Mouse (Mus musculus) left cerebral cortex, adult 9 months (tissue): ENCODE measurements around the gene Inhbb.

ENCODE experiments used
- DNase-seq, 2 experiments: peaks; one replicate each; pipeline ENCODE4 v3.0.0; 2022; ENCODE audit warnings: low spot score in 2 of 2

Gene Inhbb

DNA sequence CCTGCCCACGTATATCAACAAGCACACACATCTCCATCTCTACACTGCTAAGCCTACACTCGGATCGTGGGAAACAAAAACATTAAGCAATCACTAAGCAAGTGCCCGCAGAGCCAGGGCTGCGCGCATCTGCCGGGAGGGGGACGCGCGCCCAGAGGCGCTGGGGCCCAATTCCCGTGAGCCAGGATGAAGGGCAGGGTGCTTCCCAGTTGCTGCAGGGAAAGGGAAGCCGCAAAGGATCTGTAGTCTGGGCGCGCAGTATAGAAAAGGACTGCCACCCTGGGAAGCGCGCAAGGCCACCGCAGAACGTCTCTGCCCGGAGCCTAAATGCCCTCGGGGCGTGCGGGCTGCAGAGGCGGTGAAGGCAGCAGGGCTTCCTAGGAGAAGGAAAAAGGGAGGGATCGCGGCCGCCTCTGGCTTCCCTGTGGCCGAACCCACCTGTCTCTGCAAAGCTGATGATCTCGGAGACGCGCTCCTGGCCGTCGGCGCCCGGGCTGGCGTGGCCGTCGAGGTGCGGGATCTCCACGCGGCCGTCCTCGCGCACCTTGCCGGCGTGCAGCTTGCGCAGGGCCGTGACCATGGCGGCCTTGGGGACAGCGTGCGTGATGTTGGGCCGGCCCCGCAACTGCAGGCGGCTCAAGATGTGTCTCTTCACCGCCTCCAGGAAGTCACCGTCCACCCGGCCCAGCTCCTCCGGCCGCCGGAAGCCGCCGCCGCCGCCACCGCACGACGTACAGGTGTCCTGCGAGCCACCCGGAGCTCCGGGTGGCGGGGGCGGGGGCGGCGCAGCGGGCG lies 1.7 kb downstream of the Inhbb start:
- DNase-seq, result peak in 1 of 2 experiments; percentile 23

DNA sequence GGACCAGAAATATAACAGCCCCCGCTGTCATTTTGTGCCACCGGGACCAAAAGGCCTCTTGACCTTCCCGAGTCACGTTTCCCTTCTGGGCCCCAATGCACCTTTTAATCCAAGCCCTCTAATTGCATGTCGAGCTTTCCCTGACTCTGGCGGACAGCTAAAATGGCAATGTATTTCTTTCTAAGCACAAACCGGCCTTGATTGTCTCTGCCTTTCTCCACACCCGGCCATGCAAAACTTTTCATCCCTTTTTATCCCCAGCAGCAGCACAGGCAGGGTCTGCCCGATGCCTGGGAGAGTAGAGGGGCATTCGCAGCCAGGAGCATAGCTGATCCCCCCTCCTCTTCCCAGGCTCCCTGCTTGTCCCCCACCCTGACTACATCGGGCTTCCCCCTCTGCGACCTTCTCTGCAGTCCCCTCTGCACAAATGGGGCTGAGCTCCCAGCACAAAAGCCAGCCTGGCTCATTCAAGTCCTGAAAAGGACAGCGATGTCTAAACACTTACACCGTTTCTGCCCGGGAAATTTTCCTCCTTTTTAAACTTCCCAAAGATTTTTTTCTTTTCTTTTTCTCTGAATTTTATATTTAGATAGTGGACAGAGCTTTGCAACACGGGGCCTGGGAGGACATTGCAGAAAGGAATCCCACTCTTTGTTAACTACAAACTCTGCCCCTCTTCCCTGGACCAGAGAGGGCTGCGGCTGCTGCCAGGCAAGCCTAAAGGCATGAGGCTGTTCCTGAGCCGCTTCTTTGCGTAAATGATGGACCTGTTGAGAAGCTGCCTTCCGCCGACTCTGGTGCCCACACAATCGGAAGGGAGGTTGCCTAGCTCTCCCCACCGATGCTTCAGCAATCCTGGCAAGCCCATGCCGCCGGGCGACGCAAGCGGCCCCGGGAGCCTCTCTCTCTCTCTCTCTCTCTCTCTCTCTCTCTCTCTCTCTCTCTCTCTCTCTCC lies 2.6 kb downstream of the Inhbb start:
- DNase-seq, result peak in 1 of 2 experiments; percentile 33

DNA sequence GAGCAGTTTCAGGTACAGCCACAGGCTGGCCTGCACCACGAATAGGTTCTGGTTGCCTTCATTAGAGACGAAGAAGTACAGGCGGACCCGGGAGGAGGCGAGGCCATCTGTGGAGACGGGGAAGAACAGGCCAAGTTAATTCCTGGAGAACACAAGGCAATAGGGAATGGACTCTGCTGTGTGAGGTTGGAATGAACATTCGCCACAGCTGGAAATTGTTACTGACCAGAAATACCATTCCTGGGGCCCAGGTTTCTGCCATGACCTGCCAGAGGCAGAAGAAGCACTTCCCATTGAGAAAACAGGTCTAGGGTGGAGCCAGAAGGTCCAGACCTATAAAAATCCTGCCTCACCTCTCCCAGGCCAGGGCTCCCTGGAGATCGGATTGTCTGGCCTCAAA lies 4.1 kb downstream of the Inhbb start:
- DNase-seq, result no peak

DNA sequence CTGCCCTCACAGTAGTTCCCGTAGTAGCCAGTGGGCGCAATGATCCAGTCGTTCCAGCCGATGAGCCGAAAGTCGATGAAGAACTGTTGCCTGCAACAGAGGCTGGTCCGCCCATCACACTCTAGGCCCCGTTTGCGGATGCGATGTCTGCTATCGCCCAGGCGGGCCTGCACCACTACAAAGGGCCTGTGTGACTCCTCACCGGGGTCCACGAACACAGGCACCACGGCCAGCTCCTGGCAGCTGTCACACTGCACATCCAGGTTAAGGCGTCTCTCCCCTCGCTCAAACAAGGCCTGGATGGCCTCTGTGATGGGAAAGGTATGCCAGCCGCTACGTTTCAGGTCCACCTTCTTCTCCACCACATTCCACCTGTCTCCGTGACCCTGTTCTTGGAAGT lies 4.5 kb downstream of the Inhbb start:
- no peak for DNase-seq

DNA sequence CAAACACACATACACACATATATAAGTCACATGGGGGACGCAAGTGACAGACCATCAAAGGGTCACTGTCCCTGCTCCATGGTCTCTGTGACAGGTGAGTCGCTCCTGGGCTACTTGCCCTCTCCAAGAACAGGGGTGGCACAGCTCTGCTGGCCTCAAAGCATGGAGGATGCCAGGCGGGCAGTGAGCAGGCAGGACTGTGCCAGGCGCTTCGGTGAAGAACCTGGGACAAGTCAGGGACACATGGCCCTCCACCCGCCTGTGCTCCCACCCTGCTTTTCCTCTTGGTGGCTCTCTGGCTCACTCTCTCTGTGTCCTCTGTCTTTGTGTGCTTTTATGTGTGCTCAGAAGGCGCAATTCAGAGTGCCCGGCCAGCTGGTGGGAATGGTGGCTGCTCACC lies 5.4 kb downstream of the Inhbb start:
- DNase-seq, result no peak

DNA sequence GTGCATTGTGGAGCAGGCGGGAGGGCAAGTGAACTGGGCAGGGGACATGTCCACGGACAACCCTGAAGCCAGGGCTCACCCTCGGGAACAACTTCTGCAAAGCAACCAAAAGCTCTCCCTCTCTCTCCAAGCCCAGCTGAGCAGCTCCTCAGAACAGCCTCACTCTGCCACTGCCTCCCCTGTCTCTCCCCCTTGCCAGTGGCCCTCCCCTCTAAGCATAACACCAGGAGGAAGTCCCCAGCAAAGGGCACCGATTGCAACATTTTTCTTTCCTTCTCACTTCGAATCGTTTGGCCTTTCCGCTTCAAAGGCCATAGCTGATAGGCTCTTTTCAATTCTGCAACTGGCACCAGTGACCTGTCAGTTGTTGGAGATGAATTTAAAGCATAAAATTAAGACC lies 5.9 kb downstream of the Inhbb start:
- DNase-seq, result no peak

- DNase-seq, result no peak
Measured at GRCm38 (mm10) chr1:119415151-119415550, 6.9 kb downstream of the Inhbb start.

GRCm38 (mm10) chr1:119410661-119411060 lies 11.4 kb downstream of the Inhbb start:
- DNase-seq, result no peak

DNA sequence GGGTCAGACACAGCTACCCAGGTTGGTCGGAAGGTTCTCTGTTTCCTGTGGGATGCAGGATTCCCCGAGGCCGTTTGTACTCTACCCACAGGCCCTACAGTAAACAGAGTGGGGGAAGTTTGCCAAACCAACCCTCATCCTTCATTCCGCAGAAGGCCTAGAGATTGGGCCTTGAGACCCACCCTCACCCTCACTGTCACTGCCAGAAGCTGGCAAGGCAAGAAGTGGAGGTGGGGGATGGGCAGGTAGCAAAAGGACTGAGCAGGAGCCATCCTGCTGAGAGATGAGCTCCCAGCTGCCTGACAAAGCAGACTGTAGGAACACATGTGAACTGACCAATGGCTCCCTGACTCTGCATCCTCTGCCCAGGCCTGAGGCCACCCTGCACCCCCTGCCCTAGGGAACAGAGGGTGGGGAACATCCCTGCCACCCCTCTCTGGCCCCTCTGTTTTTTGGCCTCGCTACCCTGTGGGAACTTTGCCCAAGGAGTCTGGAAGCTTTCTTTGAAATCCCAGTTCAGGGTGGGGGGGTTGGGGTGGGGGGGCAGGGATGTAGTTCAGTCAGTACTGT lies 12.4 kb downstream of the Inhbb start:
- DNase-seq, result no peak

DNA sequence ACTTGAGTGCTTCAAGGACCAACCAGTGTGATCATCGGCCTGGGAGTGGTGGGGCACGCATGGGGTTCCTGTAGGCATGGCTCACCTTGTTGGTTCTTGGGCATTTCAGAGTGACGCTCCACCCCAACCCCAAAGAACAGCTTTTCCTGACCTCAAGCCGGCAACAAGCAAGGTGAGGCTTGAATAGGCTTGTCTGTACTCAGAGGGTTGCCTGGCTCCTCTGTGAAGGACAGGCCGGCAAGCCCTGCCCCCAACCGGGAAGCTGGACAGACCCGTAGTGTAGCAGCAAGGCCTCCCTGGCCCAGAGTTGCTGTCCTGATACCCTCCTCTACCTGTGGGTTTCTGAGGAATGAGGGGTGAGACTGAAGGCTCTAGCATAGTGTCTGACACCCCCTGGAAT lies 12.9 kb downstream of the Inhbb start:
- no peak for DNase-seq

DNA sequence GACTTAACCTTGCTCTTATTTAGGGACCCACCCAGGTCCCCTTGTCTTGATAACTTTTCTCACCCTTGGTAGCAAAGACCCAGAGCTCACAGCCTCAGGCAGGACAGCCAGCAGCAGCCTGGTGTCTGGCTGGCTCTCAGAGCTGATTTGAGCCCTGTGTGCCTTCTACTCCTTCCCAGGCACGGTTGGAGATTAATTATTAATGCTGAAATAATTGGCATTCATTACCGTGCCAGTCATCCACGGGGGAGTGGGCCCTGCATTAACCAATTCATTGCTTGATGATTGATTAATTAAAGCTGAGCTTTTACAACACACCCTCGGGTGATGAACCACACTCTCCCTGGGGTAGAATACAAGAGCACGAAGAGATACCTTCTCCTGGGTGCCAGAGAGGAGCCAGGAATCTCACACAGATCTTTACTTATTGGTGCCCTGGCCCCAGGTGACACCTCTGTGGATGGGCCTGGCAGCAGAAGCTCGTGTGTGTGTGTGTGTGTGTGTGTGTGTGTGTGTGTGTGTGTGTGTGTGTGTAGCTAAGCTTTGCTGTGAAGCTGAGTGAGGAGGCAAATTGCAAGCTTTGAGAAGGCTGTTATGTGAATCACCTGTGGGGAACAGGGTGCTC lies 14.2 kb downstream of the Inhbb start:
- no peak for DNase-seq

- no peak for DNase-seq
Measured at GRCm38 (mm10) chr1:119404798-119405197, 17.2 kb downstream of the Inhbb start.

GRCm38 (mm10) chr1:119404341-119404740 lies 17.7 kb downstream of the Inhbb start:
- DNase-seq, result no peak

- no peak for DNase-seq
Measured at GRCm38 (mm10) chr1:119401249-119401648, 20.8 kb downstream of the Inhbb start.

- DNase-seq, result no peak
Measured at GRCm38 (mm10) chr1:119398640-119399039, 23.4 kb downstream of the Inhbb start.

GRCm38 (mm10) chr1:119397839-119398238 lies 24.2 kb downstream of the Inhbb start:
- no peak for DNase-seq

GRCm38 (mm10) chr1:119391311-119391710 lies 30.7 kb downstream of the Inhbb start:
- no peak for DNase-seq

DNA sequence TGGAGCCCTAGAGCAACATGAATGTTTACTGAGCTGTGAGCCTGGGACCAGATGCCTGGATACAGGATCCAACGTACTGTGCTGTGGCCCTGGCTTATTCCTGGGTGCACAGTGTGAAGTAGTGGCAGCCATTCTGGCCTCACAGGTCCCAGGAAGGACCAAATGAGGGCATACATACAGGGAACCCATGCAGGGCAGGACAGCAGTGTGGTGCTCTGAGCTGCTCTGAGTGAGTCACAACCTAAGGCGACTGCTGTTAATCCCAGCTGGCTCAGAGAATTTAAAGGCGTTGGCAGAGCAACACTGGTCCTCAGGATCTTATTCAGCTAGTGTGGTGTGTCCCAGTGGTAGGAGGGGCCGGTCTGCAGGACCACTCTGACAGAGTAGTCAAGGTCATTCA lies 31.4 kb downstream of the Inhbb start:
- DNase-seq, result no peak

- no peak for DNase-seq
Measured at GRCm38 (mm10) chr1:119389771-119390500, 32.1 kb downstream of the Inhbb start.

DNA sequence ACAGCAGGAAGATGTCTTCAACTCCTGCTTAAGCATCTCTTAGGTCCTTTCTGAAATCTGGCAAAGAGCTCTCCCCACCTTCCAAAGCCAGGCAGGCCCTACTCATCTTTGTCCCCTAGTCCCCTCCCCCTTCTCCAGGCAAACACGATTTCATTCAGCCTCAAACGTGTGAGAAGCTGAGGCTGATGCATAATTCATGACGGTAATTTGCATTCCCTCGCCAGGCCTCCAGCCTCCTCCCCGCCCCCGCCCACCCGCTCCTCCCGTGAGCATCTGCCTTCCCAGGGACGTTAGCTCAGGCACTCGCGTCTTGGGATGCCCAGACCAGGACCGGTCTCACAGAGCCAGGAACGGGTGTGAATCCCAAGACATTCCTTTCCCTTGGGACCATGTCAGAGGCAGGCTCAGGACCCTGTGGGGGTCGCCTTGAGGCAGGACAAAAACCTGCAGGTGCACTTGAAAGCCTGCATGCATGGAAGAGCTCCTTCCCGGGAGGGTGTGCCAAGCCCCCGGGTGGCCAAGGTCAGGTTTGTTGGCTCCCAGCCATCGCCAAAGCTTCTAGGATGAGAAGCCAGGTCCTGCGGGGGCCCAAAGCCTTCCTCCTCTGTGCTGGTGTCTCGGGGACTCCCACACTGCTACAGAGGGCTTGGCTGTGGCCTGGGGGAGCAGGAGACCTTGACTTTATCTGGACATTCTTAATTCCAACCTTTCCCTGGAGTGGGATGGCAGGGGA lies 33.2 kb downstream of the Inhbb start:
- peak in 1 of 2 experiments; percentile 44 for DNase-seq

DNA sequence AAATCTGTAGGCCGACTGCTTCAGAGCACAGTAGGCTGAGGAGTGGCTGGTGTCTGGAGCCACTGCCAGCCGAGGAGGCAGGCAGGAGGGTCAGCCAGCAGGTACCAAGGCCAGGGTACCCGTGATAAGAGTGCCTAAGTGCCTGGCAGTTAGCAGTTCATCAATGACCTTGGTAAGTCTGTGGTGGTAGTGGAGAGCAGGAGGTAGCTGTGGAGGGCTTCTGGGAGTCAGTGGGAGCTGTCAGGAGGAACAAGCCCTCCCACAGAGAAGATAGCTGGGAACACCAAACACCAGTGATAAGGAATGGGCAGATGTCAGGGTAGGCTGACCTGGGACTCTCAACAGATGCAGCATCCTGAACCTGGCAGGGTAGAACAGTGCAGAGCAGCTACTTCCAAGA lies 35.7 kb downstream of the Inhbb start:
- DNase-seq, result no peak
